Mouse (Mus musculus) myocyte (in vitro differentiated cells): ENCODE data around the gene Slc7a7. TPM values are rescaled to one million over a fixed set of nuclear protein-coding genes. Genes with fewer than 3 reads are reported as not detected.

ENCODE experiments used
- H3K27me3 ChIP-seq: one replicate; pipeline ENCODE4 v1.6.1; 2011; ENCODE audit not compliant: control insufficient read depth, insufficient read depth, insufficient read length
- H3K36me3 ChIP-seq: one replicate; pipeline ENCODE4 v1.6.1; 2011; ENCODE audit not compliant: control insufficient read depth, insufficient read depth
- H3K4me2 ChIP-seq: one replicate; pipeline ENCODE4 v1.6.1; 2011; ENCODE audit warnings: low read depth, control low read depth
- H3K4me3 ChIP-seq: one replicate; pipeline ENCODE4 v1.5.1; 2011; ENCODE audit warnings: mild to moderate bottlenecking, control low read depth, moderate library complexity
- H3K79me2 ChIP-seq: one replicate; pipeline ENCODE4 v1.6.1; 2011; ENCODE audit not compliant: control insufficient read depth, insufficient read depth
- H3ac ChIP-seq: one replicate; pipeline ENCODE4 v1.6.1; 2011; ENCODE audit not compliant: control insufficient read depth, insufficient read length
- CEBPB ChIP-seq: IDR thresholded peaks from 2 replicates; pipeline ENCODE4 v1.6.1; 2011; ENCODE audit warnings: mild to moderate bottlenecking, moderate library complexity; ENCODE audit not compliant: poor library complexity, insufficient read depth, severe bottlenecking
- E2F4 ChIP-seq: IDR thresholded peaks from one replicate; pipeline ENCODE4 v1.6.1; 2011; ENCODE audit warnings: mild to moderate bottlenecking, control low read depth, moderate library complexity; ENCODE audit not compliant: insufficient read depth
- MAX ChIP-seq: IDR thresholded peaks from one replicate; pipeline ENCODE4 v1.6.1; 2011; ENCODE audit warnings: low read depth, mild to moderate bottlenecking, control low read depth
- MYOD1 ChIP-seq, 3 experiments: IDR thresholded peaks; one replicate each; pipeline ENCODE4 v1.6.1; 2011; ENCODE audit warnings: control low read depth in 2 of 3, low read depth in 2 of 3, mild to moderate bottlenecking in 2 of 3, moderate library complexity in 1 of 3; ENCODE audit not compliant: insufficient read length in 2 of 3, control insufficient read depth in 1 of 3
- MYOG ChIP-seq, 3 experiments: IDR thresholded peaks; one replicate each; pipeline ENCODE4 v1.6.1; 2011; ENCODE audit warnings: control low read depth in 2 of 3, low read depth in 2 of 3, mild to moderate bottlenecking in 2 of 3; ENCODE audit not compliant: insufficient read length in 2 of 3, control insufficient read depth in 1 of 3, insufficient read depth in 1 of 3
- POLR2A ChIP-seq: IDR thresholded peaks from one replicate; pipeline ENCODE4 v1.6.1; 2011; ENCODE audit warnings: low read depth, mild to moderate bottlenecking, control low read depth, moderate library complexity; ENCODE audit not compliant: insufficient read length
- POLR2AphosphoS2 ChIP-seq: IDR thresholded peaks from one replicate; pipeline ENCODE4 v1.6.1; 2011; ENCODE audit warnings: low read depth, control low read depth; ENCODE audit not compliant: insufficient read length
- REST ChIP-seq: IDR thresholded peaks from one replicate; pipeline ENCODE4 v1.6.1; 2011; ENCODE audit warnings: mild to moderate bottlenecking, control low read depth, moderate library complexity; ENCODE audit not compliant: insufficient read depth, insufficient read length
- SRF ChIP-seq: IDR thresholded peaks from one replicate; pipeline ENCODE4 v1.6.1; 2011; ENCODE audit warnings: low read depth; ENCODE audit not compliant: control insufficient read depth, insufficient read length
- TCF12 ChIP-seq: IDR thresholded peaks from one replicate; pipeline ENCODE4 v1.6.1; 2011; ENCODE audit warnings: mild to moderate bottlenecking, control low read depth; ENCODE audit not compliant: poor library complexity, insufficient read depth, severe bottlenecking
- TCF3 ChIP-seq: IDR thresholded peaks from one replicate; pipeline ENCODE4 v1.6.1; 2011; ENCODE audit warnings: low read depth, control low read depth; ENCODE audit not compliant: insufficient read length
- USF1 ChIP-seq: IDR thresholded peaks from one replicate; pipeline ENCODE4 v1.6.1; 2011; ENCODE audit warnings: low read depth, mild to moderate bottlenecking, control low read depth, moderate library complexity
- polyA plus RNA-seq: library from polyadenylated mRNA; unstranded; fragments of >200 nt; fragmentation: generic; extraction: Trizol; gene quantifications from one replicate; pipeline ENCODE4 v1.2.1, GENCODE M21; 2012; ENCODE audit warnings: missing spikeins

Slc7a7 gene
- polyA plus RNA-seq, 1 experiment: 6.8 TPM

DNA sequence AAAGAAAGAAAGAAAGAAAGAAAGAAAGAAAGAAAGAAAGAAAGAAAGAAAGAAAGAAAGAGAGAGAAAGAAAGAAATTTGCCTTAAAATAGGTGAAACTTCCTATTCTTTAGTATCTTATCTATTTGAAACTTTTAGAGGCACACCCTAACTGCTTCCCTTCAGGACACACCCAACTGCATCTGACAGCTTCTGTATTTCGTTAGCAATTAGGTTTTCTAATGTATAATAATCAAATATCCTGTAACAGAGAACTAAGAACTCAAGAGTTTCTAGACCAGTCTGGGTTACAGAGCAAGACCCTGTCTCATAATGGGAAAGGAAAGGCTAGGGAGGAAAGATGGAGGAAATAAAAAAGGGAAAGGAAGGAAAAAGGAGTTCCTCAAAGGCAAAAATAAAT lies 7.1 kb upstream of the Slc7a7 start:
- H3K79me2 ChIP-seq: peaks cover 16% of the 10 kb centered on the region
- no peak for TF ChIP-seq TCF3
- TF ChIP-seq TCF12: no peak
- no peak for TF ChIP-seq MAX
- TF ChIP-seq MYOD1 (IDR thresholded peaks at IDR 0.05; ENCODE audit: control insufficient read depth in 1 of 3, insufficient read length in 2 of 3, low read depth in 2 of 3): no peak
- TF ChIP-seq SRF: no peak
- no peak for TF ChIP-seq REST
- no peak for TF ChIP-seq CEBPB
- TF ChIP-seq USF1: no peak
- no peak for TF ChIP-seq POLR2A
- no peak for TF ChIP-seq E2F4
- H3ac ChIP-seq: no peak overlapping the region
- H3K4me3 ChIP-seq: no peak overlapping the region
- no peak overlapping the region for H3K4me2 ChIP-seq
- H3K36me3 ChIP-seq: no peaks in the 10 kb centered on the region
- no peaks in the 10 kb centered on the region for H3K27me3 ChIP-seq

DNA sequence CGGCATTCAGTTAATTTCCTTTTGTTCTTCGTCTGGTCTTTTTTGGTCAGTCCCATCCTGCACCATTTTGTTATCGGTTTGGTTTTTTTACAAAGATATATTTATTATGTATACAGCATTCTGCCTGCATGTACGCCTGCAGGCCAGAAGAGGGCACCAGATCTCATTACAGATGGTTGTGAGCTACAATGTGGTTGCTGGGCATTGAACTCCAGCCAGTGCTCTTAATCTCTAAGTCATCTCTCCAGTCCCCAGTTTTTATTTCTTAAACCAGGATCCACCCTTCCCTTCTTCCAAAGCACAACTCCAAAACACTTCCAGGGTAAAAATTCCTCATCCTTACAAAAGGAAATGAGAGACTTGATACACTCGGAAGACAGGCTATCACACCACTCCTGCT lies 5.8 kb upstream of the Slc7a7 start:
- Histone ChIP-seq H3K79me2 (peaks cover 14% of the 10 kb centered on the region), H3K27me3 (no peaks in the 10 kb centered on the region), H3K4me2 (no peak overlapping the region), H3ac (no peak overlapping the region), H3K4me3 (no peak overlapping the region), H3K36me3 (no peaks in the 10 kb centered on the region)
- TF ChIP-seq TCF3 (no peak), USF1 (no peak), E2F4 (no peak), MYOG (IDR thresholded peaks at IDR 0.05; ENCODE audit: control insufficient read depth in 1 of 3, insufficient read depth in 1 of 3, insufficient read length in 2 of 3, low read depth in 2 of 3) (no peak)

DNA sequence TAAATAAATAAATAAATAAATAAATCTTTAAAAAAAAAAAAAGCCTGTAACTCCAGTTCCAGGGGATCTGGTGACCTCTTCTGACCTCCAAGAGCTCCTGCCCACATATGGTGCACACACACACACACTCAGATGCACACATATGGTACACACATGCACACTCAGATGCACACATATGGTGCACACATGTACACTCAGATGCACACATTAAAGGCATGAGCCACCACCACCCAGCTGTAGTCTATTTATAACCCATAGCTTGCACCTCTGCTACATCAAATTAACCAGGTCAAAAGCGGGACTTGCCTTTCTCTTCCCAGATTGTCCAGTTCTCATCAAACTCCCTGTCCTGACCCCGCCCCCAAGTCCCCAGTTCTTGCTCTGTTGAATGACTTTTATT lies 3.4 kb upstream of the Slc7a7 start:
- no peak overlapping the region for H3K4me3 ChIP-seq
- no peak overlapping the region for H3K4me2 ChIP-seq
- no peak for TF ChIP-seq POLR2A
- TF ChIP-seq TCF3: no peak
- no peak for TF ChIP-seq E2F4
- TF ChIP-seq REST: no peak
- TF ChIP-seq MAX: no peak
- no peak for TF ChIP-seq MYOG (IDR thresholded peaks at IDR 0.05; ENCODE audit: control insufficient read depth in 1 of 3, insufficient read depth in 1 of 3, insufficient read length in 2 of 3, low read depth in 2 of 3)
- TF ChIP-seq POLR2AphosphoS2: no peak
- TF ChIP-seq MYOD1 (IDR thresholded peaks at IDR 0.05; ENCODE audit: control insufficient read depth in 1 of 3, insufficient read length in 2 of 3, low read depth in 2 of 3): no peak
- TF ChIP-seq CEBPB: no peak
- TF ChIP-seq SRF: no peak
- no peak for TF ChIP-seq USF1
- TF ChIP-seq TCF12: no peak
- H3K27me3 ChIP-seq: no peaks in the 10 kb centered on the region
- no peaks in the 10 kb centered on the region for H3K36me3 ChIP-seq
- no peaks in the 10 kb centered on the region for H3K79me2 ChIP-seq
- H3ac ChIP-seq: no peak overlapping the region

DNA sequence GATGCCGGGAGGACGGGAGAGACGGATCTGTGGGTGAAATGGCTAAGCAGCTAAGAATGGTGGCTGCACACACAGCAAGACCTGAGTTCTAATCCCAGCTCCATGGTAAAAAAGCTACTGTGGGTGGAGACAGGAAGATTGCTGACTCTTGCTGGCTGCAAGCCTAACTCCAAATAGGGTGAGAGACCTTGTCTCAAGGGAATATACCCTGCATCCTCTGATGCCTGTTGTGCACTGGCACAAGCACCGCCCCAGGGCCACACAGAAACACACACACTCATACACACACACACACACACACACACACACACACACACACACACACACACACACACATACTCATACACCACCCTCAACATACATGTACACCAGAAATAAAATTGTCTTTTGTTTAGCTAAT lies 750 bp downstream of the Slc7a7 start:
- TF ChIP-seq POLR2A (no peak), USF1 (no peak), E2F4 (no peak), MYOG (IDR thresholded peaks at IDR 0.05; ENCODE audit: control insufficient read depth in 1 of 3, insufficient read depth in 1 of 3, insufficient read length in 2 of 3, low read depth in 2 of 3) (no peak), MAX (no peak), MYOD1 (IDR thresholded peaks at IDR 0.05; ENCODE audit: control insufficient read depth in 1 of 3, insufficient read length in 2 of 3, low read depth in 2 of 3) (no peak), REST (no peak), SRF (no peak), TCF3 (no peak), POLR2AphosphoS2 (no peak), TCF12 (no peak), CEBPB (no peak)
- Histone ChIP-seq H3K27me3 (no peaks in the 10 kb centered on the region), H3K4me3 (no peak overlapping the region), H3K79me2 (no peaks in the 10 kb centered on the region), H3ac (no peak overlapping the region), H3K4me2 (no peak overlapping the region), H3K36me3 (no peaks in the 10 kb centered on the region)

DNA sequence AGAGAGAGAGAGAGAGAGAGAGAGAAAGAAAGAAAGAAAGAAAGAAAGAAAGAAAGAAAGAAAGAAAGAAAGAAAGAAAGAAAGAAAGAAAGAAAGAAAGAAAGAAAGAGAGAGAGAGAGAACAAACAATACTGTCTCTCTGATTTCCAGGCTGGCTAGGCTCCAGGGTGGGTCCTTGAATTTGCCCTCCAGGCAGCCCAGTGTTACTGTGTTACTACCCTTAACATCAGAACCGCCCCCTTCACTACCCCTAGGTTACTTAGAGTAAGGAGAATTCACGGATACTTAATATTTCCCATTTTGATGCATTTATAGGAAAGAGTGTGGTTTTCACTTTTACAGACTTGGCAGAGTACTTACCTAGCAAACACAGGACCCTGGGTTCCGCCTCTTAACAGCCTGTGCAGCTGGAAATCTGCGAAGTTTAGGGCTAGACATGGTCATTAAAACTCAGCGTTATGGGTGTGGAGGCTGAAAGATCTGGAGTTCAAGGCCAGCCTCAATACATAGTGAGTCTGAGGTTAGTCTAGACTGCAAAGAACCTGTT lies 1.3 kb downstream of the Slc7a7 start:
- Histone ChIP-seq H3K4me3 (no peak overlapping the region), H3ac (no peak overlapping the region), H3K36me3 (no peaks in the 10 kb centered on the region), H3K4me2 (no peak overlapping the region), H3K27me3 (no peaks in the 10 kb centered on the region), H3K79me2 (no peaks in the 10 kb centered on the region)
- TF ChIP-seq SRF: no peak
- TF ChIP-seq POLR2AphosphoS2: no peak
- no peak for TF ChIP-seq USF1
- no peak for TF ChIP-seq CEBPB
- no peak for TF ChIP-seq REST
- no peak for TF ChIP-seq TCF3
- no peak for TF ChIP-seq MYOD1 (IDR thresholded peaks at IDR 0.05; ENCODE audit: control insufficient read depth in 1 of 3, insufficient read length in 2 of 3, low read depth in 2 of 3)
- TF ChIP-seq MYOG (IDR thresholded peaks at IDR 0.05; ENCODE audit: control insufficient read depth in 1 of 3, insufficient read depth in 1 of 3, insufficient read length in 2 of 3, low read depth in 2 of 3): no peak
- TF ChIP-seq TCF12: no peak
- no peak for TF ChIP-seq E2F4
- TF ChIP-seq POLR2A: no peak
- TF ChIP-seq MAX: no peak
